Mouse (Mus musculus) erythroblast, embryonic 14.5 days (primary cell): ENCODE measurements around the gene Myh11.

Source experiments
- GATA1 ChIP-seq: IDR thresholded peaks from 2 replicates; pipeline ENCODE4 v1.6.1; 2012; ENCODE audit warnings: low read length, inconsistent platforms, mixed read lengths
- TAL1 ChIP-seq: IDR thresholded peaks from 3 replicates; pipeline ENCODE4 v1.6.1; 2012; ENCODE audit warnings: low read length, inconsistent platforms, mixed read lengths

GRCm38 (mm10) chr16:14296544-14297124 is 5.5 kb upstream of the Myh11 start:
- TF ChIP-seq TAL1 (no peak), GATA1 (no peak)
